Mouse (Mus musculus): ENCODE measurements around the gene Npas3.

GRCm38 (mm10) chr12:53630607-53631006 lies 382.1 kb downstream of the Npas3 start:
- TF ChIP-seq CTCF (IDR thresholded peaks at IDR 0.05; ENCODE audit: low read depth, low read length), result no peak
- TF ChIP-seq POLR2A (IDR thresholded peaks at IDR 0.05; ENCODE audit: extremely low read depth, insufficient read depth, low read length), result no peak
